Mouse (Mus musculus) kidney, embryonic 14.5 days (tissue): ENCODE data around the gene Foxc2. TPM values are rescaled to one million over a fixed set of nuclear protein-coding genes. Genes with fewer than 3 reads are reported as not detected.

ENCODE experiments used
- ATAC-seq: fragments of 200-750 bp; cut with Nextera tagmentation; 2 replicates; pipeline ENCODE4 v1.8.0; 2017; ENCODE audit warnings: moderate number of reproducible peaks, mild to moderate bottlenecking, moderate TSS enrichment, moderate library complexity; ENCODE audit not compliant: low FRiP score, low TSS enrichment
- H3K27ac ChIP-seq: fragments of 300-500 bp; sonication (generic); 2 replicates; pipeline ENCODE4 v1.5.1; 2014; ENCODE audit warnings: low read depth, mild to moderate bottlenecking, low read length, moderate library complexity, mixed read lengths
- H3K27me3 ChIP-seq: fragments of 300-500 bp; sonication (generic); 2 replicates; pipeline ENCODE4 v1.6.1; 2014; ENCODE audit warnings: mild to moderate bottlenecking, low read length; ENCODE audit not compliant: control insufficient read depth, insufficient read depth
- H3K36me3 ChIP-seq: fragments of 300-500 bp; sonication (generic); 2 replicates; pipeline ENCODE4 v1.6.1; 2014; ENCODE audit warnings: low read length, mixed read lengths; ENCODE audit not compliant: control insufficient read depth, insufficient read depth
- H3K4me1 ChIP-seq: fragments of 300-500 bp; sonication (generic); 2 replicates; pipeline ENCODE4 v1.6.1; 2014; ENCODE audit warnings: low read length, mixed read lengths; ENCODE audit not compliant: control insufficient read depth, insufficient read depth
- H3K4me2 ChIP-seq: fragments of 300-500 bp; sonication (generic); replicated peaks from 2 replicates; pipeline ENCODE4 v1.6.1; 2014; ENCODE audit warnings: low read depth, mild to moderate bottlenecking, low read length
- H3K4me3 ChIP-seq: fragments of 300-500 bp; sonication (generic); 2 replicates; pipeline ENCODE4 v1.5.1; 2014; ENCODE audit warnings: mild to moderate bottlenecking, low read length
- H3K9ac ChIP-seq: fragments of 300-500 bp; sonication (generic); 2 replicates; pipeline ENCODE4 v1.6.1; 2014; ENCODE audit warnings: low read depth, mild to moderate bottlenecking, low read length, moderate library complexity
- H3K9me3 ChIP-seq: fragments of 300-500 bp; sonication (generic); 2 replicates; pipeline ENCODE4 v1.6.1; 2016; ENCODE audit warnings: low read length; ENCODE audit not compliant: control insufficient read depth
- WGBS: fragments of 180-500 bp; shearing (Covaris S2); extraction: QIAGEN DNeasy Blood & Tissue Kit; methylation state at CpG from one replicate; pipeline ENCODE4 v1.1.7; 2014; 5-methylcytosine and 5-hydroxymethylcytosine counted together
- polyA plus RNA-seq: library from polyadenylated mRNA; unstranded; fragments of >200 nt; fragmentation: Nextera tagmentation; extraction: Ambion mirVana; gene quantifications from 2 replicates; pipeline ENCODE4 v1.2.1, GENCODE M21; 2014

Foxc2 gene
- polyA plus RNA-seq, 1 experiment from 2014 or later = 52.3 TPM

DNA sequence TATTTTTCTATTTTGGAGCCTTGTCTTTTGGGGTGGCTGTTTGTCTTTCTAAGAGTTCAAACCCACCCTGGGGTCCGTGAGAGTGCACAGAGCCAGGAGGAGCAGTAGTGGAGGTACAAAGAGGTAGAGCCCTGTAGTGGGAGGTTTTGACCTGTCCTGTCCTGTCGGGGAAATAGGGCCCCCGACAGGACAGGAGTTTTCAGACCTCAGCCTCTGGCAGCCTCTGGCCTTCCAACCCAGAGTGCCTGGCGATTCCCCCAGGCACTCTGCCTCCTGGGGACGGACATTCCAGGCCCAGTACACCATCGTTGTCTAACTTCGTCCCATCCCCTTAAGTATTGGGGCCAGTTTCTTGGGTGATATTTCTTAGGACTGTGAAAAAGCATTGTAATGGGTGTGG is 6.4 kb downstream of the Foxc2 start:
- Histone ChIP-seq H3K27ac (peak overlapping the region; percentile 37; the same call in 1 of the 2 replicates), H3K36me3 (peaks cover 41% of the 10 kb centered on the region), H3K27me3 (peaks cover 21% of the 10 kb centered on the region), H3K4me3 (peak overlapping the region; percentile 92), H3K9me3 (no peaks in the 10 kb centered on the region), H3K4me2 (peak overlapping the region; percentile 57), H3K9ac (peak overlapping the region; percentile 98), H3K4me1 (peaks cover 41% of the 10 kb centered on the region; the same call in 1 of the 2 replicates)
- 22% methylated on average over 7 of the region's 7 CpGs for WGBS
- no peak for ATAC-seq

DNA sequence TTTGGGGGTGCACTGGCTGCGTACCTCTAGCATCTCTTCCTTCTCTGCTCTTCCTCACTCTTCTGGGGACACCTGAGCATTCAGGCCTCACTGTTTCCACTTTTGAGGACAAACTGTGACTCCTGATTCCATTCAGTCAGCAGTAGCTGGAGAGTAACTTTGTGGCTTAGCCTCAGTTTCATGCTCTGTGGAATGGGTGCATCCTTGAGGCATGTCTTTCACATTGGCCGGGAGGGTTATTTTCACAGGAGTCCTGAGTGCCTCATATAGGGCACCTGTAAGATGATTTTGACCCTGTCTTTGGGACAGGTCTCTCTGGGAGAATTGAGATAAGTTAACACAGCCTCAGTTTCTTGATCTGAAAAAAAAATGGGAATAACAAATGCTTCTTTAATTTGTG is 7.1 kb downstream of the Foxc2 start:
- peaks cover 46% of the 10 kb centered on the region for H3K4me1 ChIP-seq
- peak overlapping the region; percentile 57; the same call in 1 of the 2 replicates for H3K4me2 ChIP-seq
- H3K9me3 ChIP-seq = no peaks in the 10 kb centered on the region
- H3K4me3 ChIP-seq = no peak overlapping the region
- H3K9ac ChIP-seq = no peak overlapping the region
- peaks cover 33% of the 10 kb centered on the region for H3K36me3 ChIP-seq
- 73% methylated on average over 2 of the region's 2 CpGs for WGBS
- H3K27ac ChIP-seq = no peak overlapping the region
- ATAC-seq = no peak
- peaks cover 24% of the 10 kb centered on the region for H3K27me3 ChIP-seq

DNA sequence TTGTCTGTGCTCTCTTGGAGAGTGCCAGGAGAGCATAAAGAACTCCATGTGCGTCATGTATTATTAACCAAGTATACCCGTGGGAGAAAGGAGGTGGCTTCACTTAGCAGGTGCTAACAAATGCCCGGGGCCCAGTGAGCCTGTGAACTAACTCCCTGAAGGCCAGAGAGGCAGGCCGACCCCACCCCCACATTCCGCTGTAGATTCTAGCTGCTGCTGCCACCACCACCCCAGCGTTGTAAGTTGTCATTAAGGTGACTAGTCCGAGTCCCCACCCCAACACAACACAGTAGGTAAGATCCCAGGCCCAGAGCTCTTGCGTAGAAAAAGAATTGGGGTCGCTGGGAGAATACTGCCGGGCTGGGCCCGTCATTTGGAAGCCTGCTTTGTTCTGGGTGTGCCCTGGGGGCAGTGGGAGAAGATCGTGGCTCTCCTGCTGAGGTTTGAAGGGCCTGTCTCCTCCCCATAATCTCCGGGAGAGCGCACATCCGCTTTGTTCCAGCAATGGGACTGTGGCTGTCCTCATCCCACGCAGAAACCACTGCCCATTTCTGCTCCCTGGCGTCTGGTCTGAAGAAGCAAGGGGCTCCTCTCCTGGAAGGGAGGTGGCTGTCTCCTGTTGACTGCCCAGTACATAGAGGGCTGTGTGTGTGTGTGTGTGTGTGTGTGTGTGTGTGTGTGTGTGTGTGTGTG is 8.7 kb downstream of the Foxc2 start:
- H3K4me1 ChIP-seq = peaks cover 56% of the 10 kb centered on the region
- ATAC-seq = peak; percentile 63
- peak overlapping the region; percentile 94 for H3K27ac ChIP-seq
- WGBS = 3% methylated on average over 17 of the region's 17 CpGs
- peak overlapping the region; percentile 57 for H3K4me2 ChIP-seq
- H3K36me3 ChIP-seq = peaks cover 27% of the 10 kb centered on the region
- H3K4me3 ChIP-seq = peak overlapping the region; percentile 38
- peak overlapping the region; percentile 48; the same call in 1 of the 2 replicates for H3K9ac ChIP-seq
- no peaks in the 10 kb centered on the region for H3K9me3 ChIP-seq
- peaks cover 38% of the 10 kb centered on the region for H3K27me3 ChIP-seq

DNA sequence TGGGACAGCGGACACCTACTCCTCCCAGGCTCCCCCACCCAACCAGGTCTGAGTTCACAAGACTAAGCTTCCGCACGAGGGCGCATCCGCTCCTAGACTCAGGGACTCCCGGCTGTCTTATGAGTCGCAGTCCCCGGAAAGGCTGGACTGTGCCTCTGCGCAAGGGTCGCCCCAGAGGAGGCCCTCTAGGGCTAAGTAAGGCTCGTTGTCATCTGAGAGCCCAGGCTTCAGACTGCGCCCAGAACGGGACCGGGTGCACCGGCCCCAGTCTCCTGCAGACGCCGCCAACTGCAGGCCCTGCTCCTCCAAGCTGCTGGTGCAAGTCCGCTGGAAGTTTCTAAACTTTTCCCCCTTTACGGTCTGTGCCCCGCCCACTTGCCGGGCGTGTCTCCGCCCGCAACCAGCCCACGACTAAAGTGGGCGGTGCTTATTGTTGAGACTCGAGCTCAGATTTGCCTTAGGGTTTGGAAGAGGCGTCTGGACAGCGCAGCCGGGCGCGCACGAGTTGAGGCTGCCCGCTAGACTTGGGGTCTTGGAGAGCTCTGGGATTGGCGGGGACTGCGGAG is 9.4 kb downstream of the Foxc2 start:
- peak; percentile 84 for ATAC-seq
- H3K4me1 ChIP-seq = peaks cover 56% of the 10 kb centered on the region
- peak overlapping the region; percentile 38 for H3K4me3 ChIP-seq
- H3K36me3 ChIP-seq = peaks cover 27% of the 10 kb centered on the region
- H3K27me3 ChIP-seq = peaks cover 41% of the 10 kb centered on the region
- H3K27ac ChIP-seq = peak overlapping the region; percentile 94
- WGBS = under 1% methylated on average over 36 of the region's 36 CpGs
- peak overlapping the region; percentile 48; the same call in 1 of the 2 replicates for H3K9ac ChIP-seq
- H3K9me3 ChIP-seq = no peaks in the 10 kb centered on the region
- H3K4me2 ChIP-seq = peak overlapping the region; percentile 57

DNA sequence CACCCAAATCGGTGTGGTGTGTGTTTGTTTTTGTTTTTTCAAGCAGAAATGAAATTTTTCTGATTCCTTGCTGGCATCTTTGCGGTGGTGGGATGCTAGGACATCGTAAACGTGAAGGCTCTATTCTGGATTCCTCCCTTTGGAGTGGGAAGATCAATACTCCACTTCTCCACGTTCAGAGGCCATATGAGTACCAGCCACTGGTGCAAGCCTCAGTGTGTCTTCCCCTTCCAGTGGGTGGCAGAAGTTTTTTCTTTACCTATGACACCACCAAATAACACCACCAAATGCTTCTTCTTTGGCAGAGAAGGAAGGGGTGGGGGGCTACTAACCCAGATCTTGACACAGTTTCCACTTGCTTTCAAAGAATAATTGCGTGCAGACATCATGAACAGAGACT is 10.2 kb downstream of the Foxc2 start:
- Histone ChIP-seq H3K27ac (peak overlapping the region; percentile 94; the same call in 1 of the 2 replicates), H3K4me1 (peaks cover 56% of the 10 kb centered on the region), H3K9ac (peak overlapping the region; percentile 48; the same call in 1 of the 2 replicates), H3K4me3 (peak overlapping the region; percentile 38), H3K4me2 (peak overlapping the region; percentile 57), H3K9me3 (no peaks in the 10 kb centered on the region), H3K27me3 (peaks cover 44% of the 10 kb centered on the region), H3K36me3 (peaks cover 19% of the 10 kb centered on the region)
- no peak for ATAC-seq
- 12% methylated on average over 6 of the region's 6 CpGs for WGBS

DNA sequence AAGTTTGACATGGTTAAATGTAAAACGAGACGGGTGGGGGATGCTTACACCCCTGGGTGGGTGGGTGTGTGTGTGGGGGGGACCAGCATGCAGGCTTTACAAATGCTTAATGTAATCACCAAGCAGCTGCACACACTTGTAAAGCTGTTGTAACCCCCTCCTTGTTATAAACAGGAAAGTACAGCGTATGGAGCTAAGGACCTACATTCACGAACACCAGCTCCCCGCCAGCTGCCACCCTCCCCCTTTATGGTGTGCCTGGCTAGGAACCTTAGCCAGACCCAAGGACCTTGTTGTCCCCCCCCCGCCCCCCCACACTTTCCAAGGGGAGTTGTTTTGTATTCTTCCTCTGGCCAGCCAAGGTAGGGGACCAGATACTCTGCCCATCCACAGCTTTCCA is 10.7 kb downstream of the Foxc2 start:
- Histone ChIP-seq H3K27ac (no peak overlapping the region; the same call in 1 of the 2 replicates), H3K4me2 (peak overlapping the region; percentile 57), H3K27me3 (peaks cover 43% of the 10 kb centered on the region), H3K9me3 (no peaks in the 10 kb centered on the region), H3K4me3 (peak overlapping the region; percentile 38; the same call in 1 of the 2 replicates), H3K36me3 (peaks cover 15% of the 10 kb centered on the region), H3K4me1 (peaks cover 52% of the 10 kb centered on the region), H3K9ac (peak overlapping the region; percentile 8; the same call in 1 of the 2 replicates)
- 20% methylated on average over 6 of the region's 6 CpGs for WGBS
- no peak for ATAC-seq

DNA sequence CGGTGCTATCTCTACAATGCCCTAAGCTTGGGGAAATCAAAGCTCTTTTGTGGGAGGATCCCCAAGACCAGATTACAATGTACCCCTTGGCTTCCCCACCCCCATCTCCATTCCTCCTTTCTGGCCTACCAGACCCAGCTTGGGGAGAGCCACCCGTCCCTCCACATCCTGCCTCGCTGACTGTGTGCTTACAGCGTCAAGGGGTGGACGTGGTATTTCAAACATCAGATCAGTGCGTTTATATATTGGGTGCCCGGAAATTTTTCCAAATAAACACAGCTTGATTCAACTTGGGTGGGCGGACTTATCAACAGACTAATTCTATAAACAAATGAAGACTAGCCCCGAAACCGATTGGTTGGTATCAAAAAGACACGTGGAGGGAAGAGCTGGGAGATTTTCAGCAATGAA is 11.3 kb downstream of the Foxc2 start:
- no peak overlapping the region; the same call in 1 of the 2 replicates for H3K27ac ChIP-seq
- ATAC-seq = no peak
- peaks cover 9% of the 10 kb centered on the region for H3K36me3 ChIP-seq
- peak overlapping the region; percentile 62 for H3K4me2 ChIP-seq
- H3K27me3 ChIP-seq = peaks cover 40% of the 10 kb centered on the region
- no peak overlapping the region for H3K9ac ChIP-seq
- no peak overlapping the region for H3K4me3 ChIP-seq
- 19% methylated on average over 11 of the region's 11 CpGs for WGBS
- peaks cover 46% of the 10 kb centered on the region for H3K4me1 ChIP-seq
- no peaks in the 10 kb centered on the region for H3K9me3 ChIP-seq

DNA sequence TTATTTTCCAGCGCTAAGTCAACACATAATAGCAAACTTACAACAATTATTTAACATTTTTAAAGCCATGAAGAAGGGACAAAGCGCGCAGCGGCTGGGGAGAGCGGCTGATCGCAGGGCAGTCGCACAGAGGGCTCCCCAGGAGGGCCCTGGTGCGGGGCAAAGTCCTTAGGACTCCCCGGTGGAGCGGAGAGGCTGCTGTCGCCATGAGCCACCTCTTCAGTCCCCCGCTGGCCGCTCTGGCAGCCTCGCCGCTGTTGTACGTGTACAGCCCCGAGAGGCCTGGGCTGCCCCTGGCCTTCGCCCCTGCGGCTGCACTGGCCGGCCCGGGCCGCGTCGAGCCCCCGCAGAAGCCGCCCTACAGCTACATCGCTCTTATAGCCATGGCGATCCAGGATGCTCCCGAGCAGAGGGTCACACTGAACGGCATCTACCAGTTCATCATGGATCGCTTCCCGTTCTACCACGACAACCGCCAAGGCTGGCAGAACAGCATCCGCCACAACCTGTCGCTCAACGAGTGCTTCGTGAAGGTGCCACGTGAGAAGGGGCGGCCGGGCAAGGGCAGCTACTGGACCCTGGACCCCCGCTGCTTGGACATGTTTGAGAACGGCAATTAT is 11.9 kb downstream of the Foxc2 start, which contains the start of gene Foxl1:
Gene Foxl1, plus strand, starts transcription at position 185 of the 620 bp plus-strand sequence.
- no peak for ATAC-seq
- peak within 1 kb of the TSS; percentile 91 for H3K27ac ChIP-seq
- peak within 1 kb of the TSS; percentile 68 for H3K9ac ChIP-seq
- H3K9me3 ChIP-seq = no peaks in the 10 kb centered on the region
- peaks cover 44% of the 10 kb centered on the region for H3K4me1 ChIP-seq
- peaks cover 40% of the 10 kb centered on the region for H3K27me3 ChIP-seq
- peak within 1 kb of the TSS; percentile 40 for H3K4me3 ChIP-seq
- 3% methylated on average over 43 of the region's 43 CpGs for WGBS
- H3K4me2 ChIP-seq = peak within 1 kb of the TSS; percentile 62
- H3K36me3 ChIP-seq = peaks cover 3% of the 10 kb centered on the region; the same call in 1 of the 2 replicates
